Mouse (Mus musculus): ENCODE results near the gene Eva1c. TPM values are rescaled to one million over a fixed set of nuclear protein-coding genes. Genes with fewer than 3 reads are reported as not detected.

Gene Eva1c
- polyA plus RNA-seq, 1 experiment, result 1.7 TPM

DNA sequence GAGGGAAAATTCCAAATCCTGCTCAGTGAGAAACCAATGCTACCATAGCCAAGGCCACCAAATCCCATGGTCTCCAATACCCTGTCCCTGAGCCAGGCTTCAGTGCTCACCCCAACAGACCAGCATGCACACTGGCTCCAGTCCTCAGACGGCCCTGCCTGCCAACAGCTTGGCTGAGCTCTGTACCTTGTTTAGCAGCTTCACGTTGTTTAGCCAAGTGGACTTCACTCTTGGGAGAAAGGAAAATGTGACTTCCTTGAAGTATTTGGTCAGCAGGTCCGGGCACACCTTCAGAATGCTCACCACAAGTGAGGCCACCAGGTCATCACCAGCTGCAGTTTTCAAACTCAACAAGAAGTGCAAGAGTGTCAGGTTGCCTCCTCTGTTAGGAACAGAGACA lies 34.0 kb upstream of the Eva1c start:
- 91% methylated on average over 3 of the region's 3 CpGs for WGBS
- Histone ChIP-seq H3K4me3 (ENCODE audit: extremely low read depth, insufficient read depth, insufficient read length) (no peak overlapping the region), H3K4me1 (ENCODE audit: control insufficient read depth, insufficient read depth, insufficient read length) (no peaks in the 10 kb centered on the region), H3K27ac (ENCODE audit: insufficient read depth, low read length) (no peak overlapping the region), H3K36me3 (ENCODE audit: control insufficient read depth, insufficient read depth, low read length) (peaks cover 35% of the 10 kb centered on the region), H3K27me3 (ENCODE audit: control insufficient read depth, insufficient read depth, low read length) (no peaks in the 10 kb centered on the region)
- DNase-seq (ENCODE audit: low read depth in 1 of 2, low spot score in 2 of 2), result no peak
- no peak for TF ChIP-seq POLR2A (IDR thresholded peaks at IDR 0.05; ENCODE audit: low read depth, low read length)
- TF ChIP-seq CTCF (IDR thresholded peaks at IDR 0.05; ENCODE audit: extremely low read depth, insufficient read depth, insufficient read length, insufficient replicate concordance), result no peak

- Histone ChIP-seq H3K4me3 (ENCODE audit: extremely low read depth, insufficient read depth, insufficient read length) (no peak overlapping the region), H3K36me3 (ENCODE audit: control insufficient read depth, insufficient read depth, low read length) (peaks cover 38% of the 10 kb centered on the region), H3K27me3 (ENCODE audit: control insufficient read depth, insufficient read depth, low read length) (no peaks in the 10 kb centered on the region), H3K4me1 (ENCODE audit: control insufficient read depth, insufficient read depth, insufficient read length) (no peaks in the 10 kb centered on the region), H3K27ac (ENCODE audit: insufficient read depth, low read length) (no peak overlapping the region)
- no peak for DNase-seq (ENCODE audit: low read depth in 1 of 2, low spot score in 2 of 2)
- TF ChIP-seq CTCF (IDR thresholded peaks at IDR 0.05; ENCODE audit: extremely low read depth, insufficient read depth, insufficient read length, insufficient replicate concordance) (no peak), POLR2A (IDR thresholded peaks at IDR 0.05; ENCODE audit: low read depth, low read length) (no peak)
These were observed 31.8 kb upstream of the Eva1c start for GRCm38 (mm10) chr16:90794708-90795107.

DNA sequence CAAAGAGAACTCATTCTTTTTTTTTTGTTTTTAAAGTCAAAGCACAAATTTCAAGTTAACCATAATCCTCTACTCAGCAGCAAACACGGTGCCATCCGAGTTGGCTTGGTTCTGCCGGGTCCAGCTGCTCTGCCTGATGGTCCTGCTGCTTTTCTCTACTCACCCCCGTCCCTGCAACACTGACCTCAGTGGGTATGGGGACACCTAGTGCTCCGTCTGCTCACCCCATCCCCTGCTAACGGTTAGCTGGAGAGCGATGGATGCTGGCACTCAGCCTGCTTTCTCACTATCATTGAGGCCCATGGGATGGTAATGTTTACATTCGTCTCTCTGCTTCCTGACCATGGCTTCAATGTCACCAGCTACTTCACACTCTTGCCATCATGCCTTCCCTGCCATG lies 28.1 kb upstream of the Eva1c start:
- Histone ChIP-seq H3K4me3 (ENCODE audit: extremely low read depth, insufficient read depth, insufficient read length) (no peak overlapping the region), H3K27ac (ENCODE audit: insufficient read depth, low read length) (no peak overlapping the region), H3K36me3 (ENCODE audit: control insufficient read depth, insufficient read depth, low read length) (peaks cover 30% of the 10 kb centered on the region), H3K4me1 (ENCODE audit: control insufficient read depth, insufficient read depth, insufficient read length) (no peaks in the 10 kb centered on the region), H3K27me3 (ENCODE audit: control insufficient read depth, insufficient read depth, low read length) (no peaks in the 10 kb centered on the region)
- WGBS, result 91% methylated on average over 8 of the region's 8 CpGs
- no peak for TF ChIP-seq CTCF (IDR thresholded peaks at IDR 0.05; ENCODE audit: extremely low read depth, insufficient read depth, insufficient read length, insufficient replicate concordance)
- TF ChIP-seq POLR2A (IDR thresholded peaks at IDR 0.05; ENCODE audit: low read depth, low read length), result no peak
- no peak for DNase-seq (ENCODE audit: low read depth in 1 of 2, low spot score in 2 of 2)

DNA sequence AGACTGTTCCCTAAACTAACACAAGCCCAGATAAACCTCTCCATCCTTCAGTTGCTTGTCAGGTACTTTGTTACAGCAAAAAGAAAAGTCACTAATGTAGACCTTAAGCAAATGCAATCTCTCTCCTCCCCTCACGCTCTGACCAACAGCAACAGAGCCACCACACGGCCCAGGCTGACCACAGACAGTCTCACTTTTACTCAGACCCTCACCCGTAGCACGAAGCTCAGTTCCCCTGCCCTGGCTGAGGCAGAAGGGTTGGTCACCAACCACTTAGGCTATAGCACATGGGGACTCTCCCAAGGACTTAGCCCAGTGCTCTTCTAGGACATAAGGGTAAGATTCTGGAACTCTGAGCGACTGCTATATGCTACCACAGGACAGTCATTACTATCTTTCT lies 27.7 kb upstream of the Eva1c start:
- Histone ChIP-seq H3K36me3 (ENCODE audit: control insufficient read depth, insufficient read depth, low read length) (peaks cover 27% of the 10 kb centered on the region), H3K4me1 (ENCODE audit: control insufficient read depth, insufficient read depth, insufficient read length) (no peaks in the 10 kb centered on the region)

GRCm38 (mm10) chr16:90799840-90800239 lies 26.7 kb upstream of the Eva1c start:
- Histone ChIP-seq H3K27me3 (ENCODE audit: control insufficient read depth, insufficient read depth, low read length) (no peaks in the 10 kb centered on the region), H3K4me1 (ENCODE audit: control insufficient read depth, insufficient read depth, insufficient read length) (no peaks in the 10 kb centered on the region), H3K4me3 (ENCODE audit: extremely low read depth, insufficient read depth, insufficient read length) (no peak overlapping the region), H3K27ac (ENCODE audit: insufficient read depth, low read length) (no peak overlapping the region), H3K36me3 (ENCODE audit: control insufficient read depth, insufficient read depth, low read length) (peaks cover 31% of the 10 kb centered on the region)
- WGBS, result 96% methylated on average over 10 of the region's 10 CpGs
- TF ChIP-seq POLR2A (IDR thresholded peaks at IDR 0.05; ENCODE audit: low read depth, low read length) (no peak), CTCF (IDR thresholded peaks at IDR 0.05; ENCODE audit: extremely low read depth, insufficient read depth, insufficient read length, insufficient replicate concordance) (no peak)
- no peak for DNase-seq (ENCODE audit: low read depth in 1 of 2, low spot score in 2 of 2)

More for the DNA sequence above, 27.7 kb upstream of the Eva1c start:
- Histone ChIP-seq H3K27ac (ENCODE audit: insufficient read depth, low read length) (no peak overlapping the region), H3K27me3 (ENCODE audit: control insufficient read depth, insufficient read depth, low read length) (no peaks in the 10 kb centered on the region), H3K4me3 (ENCODE audit: extremely low read depth, insufficient read depth, insufficient read length) (no peak overlapping the region)
- DNase-seq (ENCODE audit: low read depth in 1 of 2, low spot score in 2 of 2), result no peak
- TF ChIP-seq POLR2A (IDR thresholded peaks at IDR 0.05; ENCODE audit: low read depth, low read length), result no peak
- no peak for TF ChIP-seq CTCF (IDR thresholded peaks at IDR 0.05; ENCODE audit: extremely low read depth, insufficient read depth, insufficient read length, insufficient replicate concordance)
- WGBS, result 85% methylated on average over 5 of the region's 5 CpGs

DNA sequence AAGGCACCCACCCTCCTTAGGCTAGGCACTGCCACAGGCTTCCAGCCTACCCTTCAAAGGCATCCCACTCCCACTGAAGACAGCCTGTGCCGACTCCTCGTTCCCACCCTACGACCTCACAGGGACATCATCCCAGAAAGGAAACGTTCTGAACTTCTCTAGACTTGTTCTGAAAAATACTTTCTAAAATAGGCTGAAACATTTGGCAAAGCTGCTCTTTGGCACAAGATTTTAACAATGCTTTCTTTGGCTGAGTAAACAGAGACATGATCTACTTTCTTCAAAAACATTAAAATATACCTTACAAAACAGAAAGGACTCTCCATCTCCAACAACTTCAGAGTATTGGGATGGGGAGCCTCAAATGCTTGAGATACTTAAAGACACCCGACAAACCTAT lies 25.3 kb upstream of the Eva1c start:
- 91% methylated on average over 5 of the region's 5 CpGs for WGBS
- DNase-seq (ENCODE audit: low read depth in 1 of 2, low spot score in 2 of 2), result no peak
- H3K27me3 ChIP-seq (ENCODE audit: control insufficient read depth, insufficient read depth, low read length), result no peaks in the 10 kb centered on the region
- TF ChIP-seq POLR2A (IDR thresholded peaks at IDR 0.05; ENCODE audit: low read depth, low read length) (no peak), CTCF (IDR thresholded peaks at IDR 0.05; ENCODE audit: extremely low read depth, insufficient read depth, insufficient read length, insufficient replicate concordance) (no peak)
- no peak overlapping the region for H3K4me3 ChIP-seq (ENCODE audit: extremely low read depth, insufficient read depth, insufficient read length)
- no peaks in the 10 kb centered on the region for H3K4me1 ChIP-seq (ENCODE audit: control insufficient read depth, insufficient read depth, insufficient read length)
- no peak overlapping the region for H3K27ac ChIP-seq (ENCODE audit: insufficient read depth, low read length)
- H3K36me3 ChIP-seq (ENCODE audit: control insufficient read depth, insufficient read depth, low read length), result peaks cover 25% of the 10 kb centered on the region

DNA sequence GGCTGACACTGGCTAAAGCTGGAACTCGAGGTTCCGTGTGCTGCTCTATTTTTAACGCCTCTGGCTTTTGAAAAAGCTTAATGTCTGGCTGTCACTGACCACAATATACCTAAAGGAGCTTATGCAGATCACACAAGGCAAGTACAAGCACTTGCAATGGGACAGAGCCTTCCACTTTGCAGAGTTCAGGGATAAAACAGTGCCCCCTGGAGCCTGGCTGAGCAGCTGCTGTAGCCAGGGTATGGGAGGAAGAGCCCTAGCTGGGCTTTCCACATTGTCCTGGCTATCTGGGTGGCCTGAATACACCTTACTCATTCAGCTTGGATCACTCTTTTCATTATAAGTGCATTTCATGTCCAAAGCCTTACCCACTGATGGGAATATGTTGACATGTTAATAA lies 24.6 kb upstream of the Eva1c start:
- no peak overlapping the region for H3K4me3 ChIP-seq (ENCODE audit: extremely low read depth, insufficient read depth, insufficient read length)
- WGBS, result 93% methylated on average over 3 of the region's 3 CpGs
- no peak overlapping the region for H3K27ac ChIP-seq (ENCODE audit: insufficient read depth, low read length)
- no peak for TF ChIP-seq POLR2A (IDR thresholded peaks at IDR 0.05; ENCODE audit: low read depth, low read length)
- no peak for TF ChIP-seq CTCF (IDR thresholded peaks at IDR 0.05; ENCODE audit: extremely low read depth, insufficient read depth, insufficient read length, insufficient replicate concordance)
- DNase-seq (ENCODE audit: low read depth in 1 of 2, low spot score in 2 of 2), result no peak
- no peaks in the 10 kb centered on the region for H3K27me3 ChIP-seq (ENCODE audit: control insufficient read depth, insufficient read depth, low read length)
- H3K36me3 ChIP-seq (ENCODE audit: control insufficient read depth, insufficient read depth, low read length), result peaks cover 23% of the 10 kb centered on the region
- H3K4me1 ChIP-seq (ENCODE audit: control insufficient read depth, insufficient read depth, insufficient read length), result no peaks in the 10 kb centered on the region

All from spleen, adult 2 months (tissue).